Mouse (Mus musculus): Measurements from ENCODE around the gene Stxbp1.

GRCm38 (mm10) chr2:32835588-32835987, 11.5 kb downstream of the Stxbp1 start:
- TF ChIP-seq POLR2A (IDR thresholded peaks at IDR 0.05; ENCODE audit: extremely low read depth, insufficient read depth, low read length) = no peak
- no peak for TF ChIP-seq CTCF (IDR thresholded peaks at IDR 0.05; ENCODE audit: extremely low read depth, insufficient read depth, low read length)
